Mouse (Mus musculus) activated CD4-positive, CD25-positive, alpha-beta regulatory T cell, adult 4 months (primary cell): ENCODE data around the gene Dnajc3. TPM values are rescaled to one million over a fixed set of nuclear protein-coding genes. Genes with fewer than 3 reads are reported as not detected.

Experiments
- ATAC-seq: one replicate; pipeline ENCODE4 v1.8.0; 2017
- polyA plus RNA-seq, 2 experiments: library from polyadenylated mRNA; unstranded; fragments of 100-300 nt; shearing (Covaris generic); gene quantifications; one replicate each; pipeline ENCODE4 v1.2.1; 2017

Gene Dnajc3
- polyA plus RNA-seq, 2 experiments from 2014 or later = 39.0 to 41.5 TPM

DNA sequence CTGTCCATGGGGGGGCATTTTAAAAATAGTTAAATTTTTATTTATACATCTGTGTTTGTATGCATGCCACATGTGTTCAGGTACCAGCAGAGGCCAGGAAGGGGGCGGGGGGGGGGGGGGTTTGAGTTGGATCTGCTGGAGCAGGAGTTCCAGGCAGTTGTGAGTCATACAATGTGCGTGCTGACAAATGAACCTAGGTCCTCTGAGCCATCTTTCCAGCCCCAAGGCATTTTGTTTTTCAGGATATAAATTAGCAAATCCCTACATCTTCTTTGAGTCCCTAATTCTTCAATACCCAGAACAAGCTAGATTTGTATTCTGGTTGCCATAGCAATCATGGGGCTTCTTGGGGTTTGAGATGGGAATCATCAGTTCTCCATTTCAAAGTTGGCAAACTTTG, 6.6 kb upstream of the Dnajc3 start:
- no peak for ATAC-seq

DNA sequence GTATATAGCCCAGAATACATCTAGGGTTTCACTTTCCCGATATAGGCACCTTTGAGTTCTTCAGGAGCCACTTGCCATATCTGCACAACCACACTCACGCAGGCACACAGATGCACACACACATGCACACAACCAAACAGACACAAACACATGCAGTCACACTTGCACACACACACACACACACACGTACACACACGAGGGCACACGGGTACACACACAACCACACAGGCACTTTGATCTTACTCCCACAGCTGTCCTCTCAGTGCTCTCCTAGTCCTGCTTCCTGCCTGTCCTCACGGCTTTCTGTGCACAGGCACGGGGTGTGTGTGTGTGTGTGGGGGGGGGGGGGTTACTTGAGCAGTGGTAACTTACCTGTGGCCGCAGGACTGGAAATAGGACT, 4.8 kb upstream of the Dnajc3 start:
- peak; percentile 9 for ATAC-seq

DNA sequence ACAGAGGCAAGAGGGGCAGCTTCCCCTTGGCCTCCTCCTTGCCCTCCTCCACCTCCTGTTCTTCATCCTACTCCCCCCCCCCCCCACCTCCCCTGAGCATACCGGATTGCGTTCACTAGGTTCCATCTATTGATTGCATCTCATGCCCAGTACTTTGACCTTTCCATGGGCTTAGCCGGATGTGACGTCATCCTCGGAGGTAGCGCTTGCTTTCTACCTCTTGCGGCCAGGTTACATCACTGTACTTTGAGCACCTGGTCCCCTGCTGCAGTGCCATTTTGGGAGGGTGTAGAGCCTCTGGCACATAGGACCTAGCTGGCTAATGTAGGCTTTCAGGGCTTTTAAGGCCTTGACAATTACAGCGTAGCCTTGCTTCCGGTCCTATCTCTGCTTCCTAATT, 3.1 kb upstream of the Dnajc3 start:
- ATAC-seq = no peak

DNA sequence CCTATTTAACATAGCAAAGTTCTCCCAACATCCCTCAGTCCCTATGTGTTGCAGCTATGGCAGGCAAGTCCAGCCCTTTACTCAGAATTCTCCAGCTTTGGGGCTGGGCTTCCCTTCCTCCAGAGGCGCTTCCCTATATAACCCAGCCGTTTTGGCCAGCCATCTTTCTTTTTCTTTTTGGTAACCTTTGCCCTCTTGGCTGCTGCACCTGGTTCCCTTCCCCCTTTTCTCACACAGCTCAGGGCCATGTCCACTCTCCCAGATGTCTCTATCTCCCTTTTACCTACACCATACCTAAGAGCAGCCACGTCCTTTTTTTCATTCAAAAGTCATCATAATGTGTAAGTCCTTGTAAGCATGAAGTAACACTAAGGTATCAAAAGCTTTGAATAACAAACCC, 1.5 kb upstream of the Dnajc3 start:
- ATAC-seq = no peak

DNA sequence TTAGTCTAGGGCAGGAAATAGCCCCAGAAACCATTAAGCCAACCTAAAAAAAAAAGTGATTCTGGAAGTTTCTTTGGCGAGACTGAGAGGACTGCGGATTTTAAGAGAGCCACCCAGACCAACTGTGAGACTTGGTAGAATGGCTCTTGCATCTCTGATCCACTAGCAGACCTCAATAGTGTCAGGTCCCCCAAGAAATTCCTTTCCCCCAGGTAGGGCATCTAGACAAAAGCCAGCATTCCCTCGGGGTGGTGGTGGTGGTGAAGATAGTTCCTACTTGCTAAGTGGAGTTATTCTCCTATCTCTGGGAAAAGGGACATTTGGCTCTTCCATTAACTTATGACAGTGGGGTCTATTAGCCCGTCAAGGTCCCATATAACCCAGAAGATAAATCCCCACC, 824 bp upstream of the Dnajc3 start:
- no peak for ATAC-seq

DNA sequence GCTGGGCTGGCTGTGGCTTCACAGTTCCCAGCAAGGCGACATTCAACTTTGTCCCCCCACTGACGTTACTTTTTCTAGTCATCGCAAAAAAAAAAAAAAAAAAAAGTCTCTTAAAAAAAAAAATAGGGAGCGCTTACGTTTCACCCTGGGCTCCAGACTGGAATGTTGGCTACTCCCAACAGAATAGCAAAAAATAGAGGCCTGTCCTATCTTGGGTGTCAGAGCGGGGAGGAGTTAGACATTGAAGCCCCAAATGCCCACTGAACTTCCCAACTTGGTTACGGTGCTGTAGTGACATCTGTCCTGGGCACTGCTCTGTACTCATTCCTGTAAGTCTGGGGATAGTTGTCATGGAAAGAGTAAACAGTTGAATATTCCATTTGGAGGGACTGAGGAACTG, 775 bp downstream of the Dnajc3 start:
- no peak for ATAC-seq

DNA sequence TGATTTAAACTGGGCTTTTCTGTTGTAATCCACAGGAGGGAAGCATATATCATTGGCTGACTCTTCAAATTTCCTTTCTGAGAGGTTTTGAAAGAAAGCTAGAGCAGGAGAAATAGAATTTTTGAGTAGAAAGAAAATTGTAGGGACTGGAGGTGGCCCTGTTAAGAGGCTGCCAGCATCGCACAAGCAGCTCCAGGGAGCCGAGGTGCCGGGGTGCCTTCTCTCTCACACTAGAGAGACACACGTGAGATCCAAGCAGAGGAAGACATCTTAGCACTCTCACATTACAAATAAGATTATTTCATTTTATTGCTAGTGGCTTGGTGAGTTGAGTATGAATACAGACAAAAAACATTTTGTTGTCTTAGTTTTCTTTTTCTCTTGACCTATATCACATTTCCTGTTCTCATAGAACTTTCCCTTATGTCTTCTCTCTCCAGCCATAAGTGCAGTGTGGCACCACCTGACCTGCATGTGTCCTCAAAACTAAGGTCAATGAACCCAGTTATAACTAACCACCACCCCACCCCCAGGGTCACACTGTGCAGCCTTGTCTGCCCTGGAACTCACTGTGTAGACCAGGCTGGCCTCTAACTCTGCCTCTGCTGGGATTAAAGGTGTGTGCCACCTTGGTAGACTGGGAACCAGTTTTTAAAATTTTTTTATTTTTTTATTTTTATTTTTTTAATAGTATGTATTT, 3.2 kb downstream of the Dnajc3 start:
- ATAC-seq = no peak

DNA sequence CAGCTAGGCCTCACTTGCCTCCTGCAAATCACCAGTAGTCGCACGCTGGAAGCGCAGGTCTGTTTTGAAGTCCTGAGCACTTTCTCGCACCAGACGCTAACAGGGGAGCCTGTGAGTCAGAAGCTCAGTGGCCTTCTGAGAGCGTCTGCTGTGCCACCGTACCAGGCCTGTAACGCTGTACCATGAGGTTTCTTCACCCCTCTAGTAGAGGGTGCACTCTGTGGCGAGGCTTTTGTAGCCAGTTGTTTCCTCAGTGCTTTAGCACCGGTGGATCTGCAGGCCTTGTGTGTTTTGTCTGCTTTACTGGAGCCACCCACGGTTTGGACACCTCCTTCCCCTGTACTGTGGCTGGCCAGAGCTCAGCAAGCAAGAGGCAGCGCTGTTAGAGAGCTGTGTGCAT, 4.3 kb downstream of the Dnajc3 start:
- no peak for ATAC-seq

DNA sequence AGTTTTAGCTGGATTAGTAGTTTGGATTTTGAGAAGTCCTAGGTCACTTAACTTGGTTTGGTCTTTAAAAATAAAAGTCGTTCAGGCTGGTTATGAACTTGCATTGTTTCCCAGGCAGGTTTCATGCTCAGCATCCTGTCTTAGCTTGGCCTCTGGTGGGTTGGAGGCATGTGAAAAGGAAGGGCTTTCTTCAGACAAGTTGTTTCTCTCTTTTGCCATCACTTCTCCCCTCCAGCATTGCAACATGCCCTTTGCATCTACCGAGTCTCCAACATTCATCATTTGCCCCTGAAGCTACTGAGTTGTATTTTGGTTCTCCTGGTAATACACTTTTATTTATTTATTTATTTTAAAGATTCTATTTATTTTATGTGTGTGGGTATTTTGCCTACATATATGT, 6.9 kb downstream of the Dnajc3 start:
- no peak for ATAC-seq

DNA sequence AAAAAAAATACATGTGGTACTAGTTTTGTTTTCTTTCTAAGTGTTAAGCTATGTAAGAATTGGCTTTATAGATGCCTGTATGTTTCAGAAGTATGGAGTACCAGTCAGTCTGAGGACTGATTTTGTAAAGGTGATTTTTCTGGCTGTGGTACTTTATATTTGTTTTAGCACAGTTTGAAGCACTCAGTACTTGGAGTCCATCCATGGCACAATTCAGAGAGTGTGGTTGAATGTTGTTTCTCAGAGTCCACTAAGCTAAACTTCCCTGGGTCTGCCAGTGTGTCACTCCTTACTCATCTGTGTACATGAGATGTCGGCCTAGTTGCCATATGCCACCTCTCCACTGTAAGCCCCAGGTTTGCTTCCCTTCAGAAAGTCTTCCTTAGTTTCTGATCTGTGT, 11.1 kb downstream of the Dnajc3 start:
- no peak for ATAC-seq

DNA sequence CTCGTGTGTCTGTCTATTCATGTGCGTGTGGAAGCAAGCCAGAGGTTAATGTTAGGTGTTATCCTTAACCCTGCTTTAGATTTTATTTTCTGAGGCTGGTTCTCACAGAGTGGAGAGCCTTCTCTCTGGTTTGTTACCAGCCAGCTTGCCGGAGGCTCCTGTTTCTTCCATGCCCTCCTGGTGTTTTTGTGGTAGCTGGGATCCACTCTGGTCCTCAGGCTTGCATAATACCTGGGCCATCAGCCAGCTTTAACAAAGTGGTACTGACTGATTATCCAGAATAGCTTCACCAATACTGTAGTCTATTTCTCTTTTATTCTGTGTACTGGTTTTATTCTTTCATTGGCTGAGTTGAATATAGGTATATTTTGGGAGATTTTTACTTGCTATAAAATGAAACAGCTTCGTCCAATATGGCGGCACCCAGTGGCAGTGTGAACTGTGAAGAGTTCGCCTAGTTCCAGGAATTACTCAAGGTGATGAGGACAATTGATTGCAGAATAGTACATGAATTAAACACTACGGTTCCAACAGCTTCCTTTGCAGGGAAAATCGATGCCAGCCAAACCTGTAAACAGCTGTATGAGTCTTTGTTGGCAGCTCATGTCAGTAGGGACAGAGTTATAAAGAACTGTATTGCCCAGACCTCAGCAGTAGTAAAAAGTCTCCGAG, 14.3 kb downstream of the Dnajc3 start:
- ATAC-seq = no peak

DNA sequence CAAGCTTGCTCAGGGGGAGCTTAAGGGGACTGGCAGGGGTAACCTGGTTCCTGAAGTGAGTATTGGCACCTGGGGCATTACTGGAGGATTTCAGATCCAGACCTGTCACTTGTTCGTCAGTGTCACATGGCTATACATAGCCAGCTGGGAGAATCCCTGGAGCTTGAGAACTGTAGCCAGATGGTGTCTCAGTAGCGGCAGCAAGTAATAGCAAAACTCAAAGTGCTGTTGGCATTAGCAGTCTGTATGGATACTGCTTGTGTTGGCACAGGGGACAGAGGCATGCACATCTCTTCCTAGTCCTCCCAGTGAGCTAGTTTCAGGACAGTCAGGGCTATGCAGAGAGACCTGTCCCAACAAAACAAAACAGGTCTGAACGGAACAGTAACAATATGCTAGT, 20.2 kb downstream of the Dnajc3 start:
- ATAC-seq = no peak

DNA sequence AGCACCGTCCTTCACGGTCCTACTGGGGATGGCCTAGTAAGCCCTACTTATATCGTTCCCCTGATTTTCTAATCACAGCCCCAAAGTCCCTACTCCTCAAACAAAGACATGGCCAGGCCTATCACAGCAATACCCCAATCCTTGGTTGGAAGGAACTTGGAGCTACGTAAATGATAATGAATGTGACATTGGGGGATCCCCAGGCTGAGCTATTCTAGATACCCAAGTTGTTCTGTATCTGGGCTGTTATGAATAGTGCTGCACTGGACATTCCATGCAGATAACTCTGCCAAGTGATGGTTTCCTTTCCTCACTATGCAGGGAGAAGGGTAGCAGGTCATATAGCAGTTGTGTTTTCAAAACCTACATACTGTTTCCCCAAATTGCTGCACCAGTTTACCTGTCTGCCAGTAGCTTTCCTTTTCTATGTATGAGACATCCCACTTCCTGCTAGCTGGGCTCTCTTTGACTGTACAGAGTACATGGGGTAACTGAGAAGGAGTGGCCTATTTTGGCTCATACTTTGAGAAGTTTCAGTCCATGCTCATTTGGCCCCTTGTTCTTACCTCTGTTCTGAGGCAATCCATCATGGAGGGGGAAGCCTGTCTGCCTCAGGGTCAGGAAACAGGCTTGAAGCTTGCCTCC, 27.7 kb downstream of the Dnajc3 start:
- peak; percentile 74 for ATAC-seq

DNA sequence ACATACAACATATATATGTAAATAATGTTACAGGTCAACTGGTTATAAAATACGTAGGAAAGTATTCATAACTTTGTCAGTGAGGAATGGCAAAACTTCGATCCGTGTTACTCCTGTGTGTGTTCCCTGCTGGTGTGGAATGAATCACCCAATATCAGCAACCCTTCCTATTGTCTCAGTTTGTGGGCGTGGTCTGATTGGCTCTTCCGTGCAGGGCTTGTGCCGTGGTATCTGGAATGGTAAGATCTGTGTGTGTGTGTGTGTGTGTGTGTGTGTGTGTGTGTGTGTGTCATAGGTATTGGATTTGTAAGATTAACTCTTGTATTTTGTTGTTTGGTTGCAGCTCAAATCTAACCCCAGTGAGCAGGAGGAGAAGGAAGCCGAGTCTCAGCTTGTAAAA, 29.9 kb downstream of the Dnajc3 start:
- no peak for ATAC-seq

DNA sequence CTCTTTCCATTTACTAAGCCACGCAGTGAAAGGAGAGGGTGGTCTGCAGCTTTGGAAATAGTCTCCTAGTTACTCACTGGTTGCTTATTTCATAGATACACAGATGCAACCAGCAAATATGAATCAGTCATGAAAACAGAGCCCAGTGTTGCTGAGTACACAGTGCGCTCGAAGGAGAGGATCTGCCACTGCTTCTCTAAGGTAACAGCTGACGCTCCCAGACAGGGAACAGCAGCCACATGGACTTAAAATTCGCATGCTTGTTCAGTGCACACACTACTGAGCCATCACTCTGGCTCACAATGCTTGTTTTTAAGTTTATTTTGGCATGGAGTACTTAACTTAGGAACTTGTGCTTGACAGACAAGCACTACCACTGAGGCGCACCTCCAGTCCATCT, 34.5 kb downstream of the Dnajc3 start:
- ATAC-seq = no peak

DNA sequence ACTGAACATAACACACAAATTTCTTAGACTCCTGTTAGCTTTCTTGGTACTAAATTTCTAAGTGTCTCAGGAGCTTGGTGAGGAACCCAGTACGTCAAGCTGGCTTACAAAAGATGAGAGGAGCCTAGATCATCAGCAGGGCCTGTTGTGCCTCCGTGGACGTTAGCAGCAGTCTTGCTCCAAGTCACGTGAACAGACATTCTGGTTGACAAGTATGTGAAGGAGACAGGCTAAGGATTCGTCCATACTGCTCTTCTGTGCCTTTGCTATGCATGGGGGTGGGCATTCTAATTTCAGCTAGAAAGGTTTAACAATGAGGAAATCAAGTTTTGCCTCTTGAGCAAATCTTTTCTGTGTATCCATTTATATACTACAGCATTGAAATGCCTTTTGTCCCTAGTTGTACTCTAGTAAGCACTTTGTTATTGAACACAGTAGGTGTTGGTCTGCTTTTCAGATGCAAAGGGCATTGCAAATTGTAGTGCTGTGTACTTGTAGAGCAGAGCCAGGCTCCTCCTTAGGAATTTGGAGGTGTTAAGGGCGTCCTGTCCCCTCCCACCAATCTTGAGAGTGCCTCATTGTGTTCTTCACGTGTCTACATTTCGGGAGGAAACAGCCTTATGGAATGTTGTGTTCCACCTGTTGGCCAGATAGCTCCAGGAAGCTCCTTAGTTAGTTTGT, 39.5 kb downstream of the Dnajc3 start:
- no peak for ATAC-seq

DNA sequence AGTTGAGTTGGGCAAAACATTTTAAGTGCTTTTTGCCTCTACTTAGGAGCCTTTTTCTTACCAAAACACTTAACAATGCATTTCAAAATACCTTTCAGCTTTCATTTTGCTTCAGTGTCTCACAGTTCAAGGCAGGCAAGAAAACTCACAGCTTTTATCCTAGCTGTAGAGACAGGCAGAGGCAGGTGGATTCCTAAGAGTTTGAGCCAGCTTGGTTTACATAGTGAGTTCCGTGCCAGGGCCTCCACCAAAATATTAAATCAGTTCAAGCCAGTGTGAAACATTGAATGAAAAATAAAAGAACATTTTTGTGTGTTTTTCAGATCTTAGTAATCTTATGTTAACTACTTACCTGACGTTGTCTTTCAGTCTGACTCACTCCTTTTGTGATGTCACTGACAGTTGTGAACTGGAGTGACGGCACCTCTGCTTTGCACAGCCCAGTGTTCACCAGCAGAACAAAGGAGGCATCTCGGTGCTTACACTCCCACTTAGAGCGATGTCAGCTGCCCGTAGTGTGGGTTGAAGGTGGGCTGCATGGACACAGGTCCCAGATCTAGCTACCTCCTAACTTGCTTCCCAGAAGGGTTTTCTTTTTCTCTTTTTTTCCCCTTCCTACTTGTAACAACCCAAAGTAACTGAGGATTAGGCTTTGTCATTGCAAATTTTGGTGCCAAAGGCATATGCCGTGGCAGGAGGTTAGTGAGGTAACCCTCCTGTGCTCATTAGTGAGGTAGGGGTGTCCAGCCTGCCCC, 42.0 kb downstream of the Dnajc3 start:
- no peak for ATAC-seq

DNA sequence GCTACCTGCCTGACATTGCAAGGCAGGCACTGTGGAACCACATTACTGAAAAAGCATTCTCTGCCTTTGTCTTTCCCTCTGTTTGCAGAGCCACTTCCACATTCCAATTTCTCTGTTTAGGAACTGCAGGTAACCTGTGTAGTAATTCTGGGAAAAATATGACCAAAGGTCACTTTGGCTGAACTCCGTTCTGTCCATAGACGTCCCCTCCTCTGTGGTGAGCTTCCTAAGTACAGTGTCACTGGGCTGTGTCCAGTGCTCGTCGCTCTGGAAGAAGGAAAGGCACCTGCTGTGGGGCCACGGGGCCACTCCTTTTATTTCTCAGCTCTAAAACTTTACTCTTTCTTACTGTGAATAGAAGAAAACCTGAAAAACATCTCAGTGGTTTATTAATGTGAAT, 42.6 kb downstream of the Dnajc3 start:
- no peak for ATAC-seq

DNA sequence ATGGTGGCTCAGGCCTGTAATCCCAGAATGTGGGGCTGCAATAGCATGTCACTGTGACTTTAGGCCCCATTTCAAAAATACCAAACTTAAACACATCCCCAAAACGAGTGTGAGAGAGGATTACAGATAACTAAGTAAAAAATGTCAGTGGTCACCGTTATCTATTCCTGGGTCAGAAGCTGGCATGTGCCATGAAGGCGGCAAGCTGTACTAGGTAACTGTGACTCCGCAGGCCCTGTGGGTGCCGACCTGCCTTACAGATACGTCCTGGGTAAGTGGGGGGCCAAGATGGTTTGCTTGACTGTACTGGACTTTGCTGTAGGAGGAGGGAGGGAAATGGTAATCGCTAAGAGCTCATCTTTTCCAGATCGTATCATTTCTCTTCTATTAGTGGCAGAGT, 43.1 kb downstream of the Dnajc3 start:
- no peak for ATAC-seq

DNA sequence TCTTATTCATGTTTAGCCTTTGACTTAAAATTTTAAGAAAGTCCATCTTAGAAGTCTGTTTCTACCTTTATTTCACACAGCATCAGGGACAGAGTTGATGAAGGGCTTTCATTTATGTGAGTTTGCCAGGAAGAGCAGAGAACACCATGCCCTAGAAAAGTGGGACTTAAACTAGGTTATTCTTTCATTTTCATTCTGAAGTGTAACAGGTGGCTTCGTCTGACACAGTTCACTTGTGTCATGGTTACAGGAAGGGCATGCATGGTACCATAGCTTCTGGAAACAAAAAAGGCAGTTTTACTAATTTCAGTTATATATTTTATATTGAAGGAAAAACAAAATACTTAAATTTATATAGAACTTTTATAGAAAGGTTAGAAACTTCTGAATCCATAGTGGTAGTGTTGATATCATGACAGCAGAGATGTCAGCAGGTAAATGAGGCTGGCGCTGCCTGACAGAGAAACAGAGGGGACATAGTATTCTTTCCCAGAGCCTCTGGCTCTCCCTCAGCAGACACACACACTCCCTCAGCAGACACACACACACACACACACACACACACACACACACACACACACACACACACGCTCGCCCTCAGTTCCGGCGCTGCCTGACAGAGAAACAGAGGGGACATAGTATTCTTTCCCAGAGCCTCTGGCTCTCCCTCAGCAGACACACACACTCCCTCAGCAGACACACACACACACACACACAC, 44.1 kb downstream of the Dnajc3 start:
- ATAC-seq = peak; percentile 40

DNA sequence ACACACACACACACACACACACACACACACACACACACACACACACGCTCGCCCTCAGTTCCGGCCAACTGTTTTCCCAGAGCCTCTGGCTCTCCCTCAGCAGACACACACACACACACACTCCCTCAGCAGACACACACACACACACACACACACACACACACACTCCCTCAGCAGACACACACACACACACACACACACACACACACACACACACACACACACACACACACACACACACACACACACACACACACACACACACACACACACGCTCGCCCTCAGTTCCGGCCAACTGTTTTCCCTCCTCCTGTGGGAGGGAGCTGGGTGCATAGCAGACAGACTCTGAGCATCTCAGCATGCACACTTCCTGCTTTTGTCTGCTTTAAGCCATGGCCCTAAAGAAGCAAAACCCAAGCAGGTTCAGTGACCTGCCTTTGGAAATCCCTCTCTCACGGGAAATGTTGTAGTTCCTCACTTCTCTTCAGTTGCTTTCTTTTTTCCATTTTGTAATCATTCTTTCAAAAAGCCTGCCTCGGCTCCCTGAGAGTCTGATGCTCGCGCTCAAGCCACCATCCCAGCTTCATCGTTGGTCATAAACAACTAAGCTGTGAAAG, 44.8 kb downstream of the Dnajc3 start:
- ATAC-seq = peak; percentile 81

DNA sequence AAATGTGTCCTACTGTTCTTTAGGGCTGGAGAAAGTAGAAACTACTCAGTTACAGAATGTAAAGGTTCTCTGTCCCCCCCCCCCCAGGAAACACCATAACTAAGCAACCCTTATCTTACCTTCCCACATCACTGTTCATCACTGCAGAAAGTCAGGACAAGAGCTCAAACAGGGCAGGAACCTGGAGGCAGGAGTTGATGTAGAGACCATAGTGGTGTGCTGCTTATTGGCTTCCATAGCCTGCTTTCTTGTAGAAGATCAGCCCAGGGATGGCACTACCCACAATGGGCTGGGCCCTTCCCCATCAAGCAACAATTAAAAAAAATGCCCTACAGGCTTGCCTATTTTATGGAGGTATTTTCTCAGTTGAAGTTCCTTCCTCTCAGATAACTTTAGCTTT, 45.6 kb downstream of the Dnajc3 start:
- no peak for ATAC-seq
